Mouse (Mus musculus) forebrain, postnatal 0 days (tissue): Measurements from ENCODE around the gene Usp47. TPM values are rescaled to one million over a fixed set of nuclear protein-coding genes. Genes with fewer than 3 reads are reported as not detected.

Experiments
- ATAC-seq: fragments of 200-750 bp; cut with Nextera tagmentation; 2 replicates; pipeline ENCODE4 v1.8.0; 2017; ENCODE audit warnings: mild to moderate bottlenecking, moderate library complexity
- DNase-seq: peaks from one replicate; pipeline ENCODE4 v3.0.0-alpha.2; 2015
- H3K27ac ChIP-seq: fragments of 300-500 bp; sonication (generic); 2 replicates; pipeline ENCODE4 v1.5.1; 2014; ENCODE audit warnings: low read depth, mild to moderate bottlenecking, antibody characterized with exemption, low read length, moderate library complexity, mixed read lengths
- H3K27me3 ChIP-seq: fragments of 300-500 bp; sonication (generic); 2 replicates; pipeline ENCODE4 v1.6.1; 2014; ENCODE audit warnings: mild to moderate bottlenecking, low read length, mixed read lengths; ENCODE audit not compliant: insufficient read depth
- H3K36me3 ChIP-seq: fragments of 300-500 bp; sonication (generic); 2 replicates; pipeline ENCODE4 v1.6.1; 2014; ENCODE audit warnings: mild to moderate bottlenecking, moderate library complexity; ENCODE audit not compliant: insufficient read depth
- H3K4me1 ChIP-seq: fragments of 300-500 bp; sonication (generic); 2 replicates; pipeline ENCODE4 v1.6.1; 2014; ENCODE audit warnings: antibody characterized with exemption; ENCODE audit not compliant: insufficient read depth
- H3K4me2 ChIP-seq: fragments of 300-500 bp; sonication (generic); 2 replicates; pipeline ENCODE4 v1.6.1; 2014; ENCODE audit warnings: low read depth, mild to moderate bottlenecking, moderate library complexity
- H3K4me3 ChIP-seq: fragments of 300-500 bp; sonication (generic); 2 replicates; pipeline ENCODE4 v1.5.1; 2014; ENCODE audit warnings: low read depth, low read length, mixed read lengths
- H3K9ac ChIP-seq: fragments of 300-500 bp; sonication (generic); 2 replicates; pipeline ENCODE4 v1.6.1; 2014; ENCODE audit warnings: mild to moderate bottlenecking
- H3K9me3 ChIP-seq: fragments of 300-500 bp; sonication (generic); 2 replicates; pipeline ENCODE4 v1.6.1; 2016; ENCODE audit warnings: low read length
- CTCF ChIP-seq: sonication (generic); IDR thresholded peaks from 2 replicates; pipeline ENCODE4 v1.5.1; 2016; ENCODE audit warnings: antibody characterized with exemption, control low read depth, low read depth
- WGBS: fragments of 180-500 bp; shearing (Covaris S2); extraction: QIAGEN DNeasy Blood & Tissue Kit; methylation state at CpG from one replicate; pipeline ENCODE4 v1.1.7; 2014; 5-methylcytosine and 5-hydroxymethylcytosine counted together
- polyA plus RNA-seq: library from polyadenylated mRNA; unstranded; fragments of >200 nt; fragmentation: Nextera tagmentation; extraction: Ambion mirVana; gene quantifications from 2 replicates; pipeline ENCODE4 v1.2.1, GENCODE M21; 2015
- total RNA-seq: library from RNA; depleted of rRNA; stranded (reverse); fragments of >200 nt; gene quantifications from 2 replicates; pipeline ENCODE4 v1.2.3, GENCODE M21; 2014

Usp47 gene
- total and polyA plus RNA-seq, 2 experiments from 2014 or later: 52.0 to 121 TPM

GRCm38 (mm10) chr7:112100887-112101286, 77.6 kb downstream of the Usp47 start:
- no peak for TF ChIP-seq CTCF
- Histone ChIP-seq H3K27ac (no peak overlapping the region), H3K9me3 (no peaks in the 10 kb centered on the region), H3K9ac (no peak overlapping the region), H3K4me2 (no peak overlapping the region), H3K4me3 (no peak overlapping the region), H3K36me3 (peaks cover 46% of the 10 kb centered on the region), H3K27me3 (no peaks in the 10 kb centered on the region), H3K4me1 (no peaks in the 10 kb centered on the region)
- WGBS: 73% methylated on average over 2 of the region's 2 CpGs
- DNase-seq: peak; percentile 73
- ATAC-seq: peak; percentile 94

GRCm38 (mm10) chr7:112102933-112103332, 79.6 kb downstream of the Usp47 start:
- TF ChIP-seq CTCF: no peak
- H3K27me3 ChIP-seq: no peaks in the 10 kb centered on the region
- no peaks in the 10 kb centered on the region for H3K9me3 ChIP-seq
- no peak overlapping the region for H3K4me2 ChIP-seq
- H3K9ac ChIP-seq: no peak overlapping the region
- no peaks in the 10 kb centered on the region for H3K4me1 ChIP-seq
- 85% methylated on average over 5 of the region's 5 CpGs for WGBS
- H3K4me3 ChIP-seq: no peak overlapping the region
- H3K36me3 ChIP-seq: peaks cover 40% of the 10 kb centered on the region
- ATAC-seq (no peak), DNase-seq (no peak)
- H3K27ac ChIP-seq: no peak overlapping the region

- Histone ChIP-seq H3K9ac (no peak overlapping the region), H3K36me3 (peaks cover 37% of the 10 kb centered on the region), H3K27ac (no peak overlapping the region), H3K27me3 (no peaks in the 10 kb centered on the region), H3K4me3 (no peak overlapping the region), H3K4me1 (no peaks in the 10 kb centered on the region), H3K9me3 (no peaks in the 10 kb centered on the region), H3K4me2 (no peak overlapping the region)
- ATAC-seq (no peak), DNase-seq (no peak)
- TF ChIP-seq CTCF: no peak
- WGBS: 91% methylated on average over 5 of the region's 5 CpGs
These were observed 80.5 kb downstream of the Usp47 start for GRCm38 (mm10) chr7:112103816-112104215.

GRCm38 (mm10) chr7:112108757-112109156, 85.5 kb downstream of the Usp47 start:
- no peak overlapping the region for H3K4me3 ChIP-seq
- no peak overlapping the region for H3K9ac ChIP-seq
- ATAC-seq: no peak
- no peaks in the 10 kb centered on the region for H3K9me3 ChIP-seq
- no peak overlapping the region for H3K27ac ChIP-seq
- peaks cover 52% of the 10 kb centered on the region for H3K36me3 ChIP-seq
- H3K4me1 ChIP-seq: no peaks in the 10 kb centered on the region
- no peaks in the 10 kb centered on the region for H3K27me3 ChIP-seq
- DNase-seq: no peak
- TF ChIP-seq CTCF: no peak
- no peak overlapping the region for H3K4me2 ChIP-seq

GRCm38 (mm10) chr7:112110638-112111372, 87.5 kb downstream of the Usp47 start:
- no peak for ATAC-seq
- Histone ChIP-seq H3K36me3 (peaks cover 40% of the 10 kb centered on the region), H3K9ac (no peak overlapping the region), H3K4me1 (no peaks in the 10 kb centered on the region), H3K9me3 (no peaks in the 10 kb centered on the region), H3K4me2 (no peak overlapping the region), H3K27ac (no peak overlapping the region), H3K4me3 (no peak overlapping the region), H3K27me3 (no peaks in the 10 kb centered on the region)
- TF ChIP-seq CTCF: no peak
- WGBS: 66% methylated on average over 19 of the region's 19 CpGs
- no peak for DNase-seq

GRCm38 (mm10) chr7:112117501-112117900, 94.2 kb downstream of the Usp47 start:
- no peak for TF ChIP-seq CTCF
- WGBS: 83% methylated on average over 7 of the region's 7 CpGs
- Histone ChIP-seq H3K9ac (no peak overlapping the region), H3K4me1 (0 out of 2 replicates have a peak, but pooled peaks cover 3% of the 10 kb centered on the region), H3K4me2 (no peak overlapping the region), H3K27ac (peak overlapping the region; percentile 16; the same call in 1 of the 2 replicates), H3K9me3 (no peaks in the 10 kb centered on the region), H3K4me3 (no peak overlapping the region), H3K27me3 (no peaks in the 10 kb centered on the region), H3K36me3 (peaks cover under 1% of the 10 kb centered on the region)
- no peak for ATAC-seq
- no peak for DNase-seq

- WGBS: 86% methylated on average over 7 of the region's 7 CpGs
- no peaks in the 10 kb centered on the region for H3K9me3 ChIP-seq
- no peak for DNase-seq
- no peaks in the 10 kb centered on the region; the same call in 1 of the 2 replicates for H3K36me3 ChIP-seq
- no peak overlapping the region for H3K9ac ChIP-seq
- no peak overlapping the region for H3K4me3 ChIP-seq
- TF ChIP-seq CTCF: no peak
- H3K27ac ChIP-seq: 0 out of 2 replicates have a peak overlapping the region, but pooled peaks have one; percentile 16
- H3K4me2 ChIP-seq: no peak overlapping the region
- no peaks in the 10 kb centered on the region for H3K27me3 ChIP-seq
- no peak for ATAC-seq
- H3K4me1 ChIP-seq: 0 out of 2 replicates have a peak, but pooled peaks cover 3% of the 10 kb centered on the region
These were observed 94.8 kb downstream of the Usp47 start for GRCm38 (mm10) chr7:112118086-112118485.
